Mouse (Mus musculus): ENCODE measurements at regions not wholly inside any gene's neighbourhood (a gene's known extent, or its start where the extent isn't known, plus 50 kb on each side); places are given as distances from the start of the nearest gene placed in this dataset.

GRCm38 (mm10) chr4:11882666-11883065 lies 98.4 kb downstream of the Gm10604 start:
- 71% methylated on average over 3 of the region's 3 CpGs for WGBS (ENCODE audit: insufficient replicate concordance)
- Histone ChIP-seq H3K36me3 (no peaks in the 10 kb centered on the region), H3K4me3 (no peak overlapping the region), H3K27me3 (replicated peaks) (no peaks in the 10 kb centered on the region), H3K9me3 (replicated peaks) (no peaks in the 10 kb centered on the region), H3K4me1 (peaks cover 14% of the 10 kb centered on the region), H3K4me2 (no peak overlapping the region), H3K27ac (no peak overlapping the region), H3K9ac (no peak overlapping the region)
- ATAC-seq = no peak

- no peaks in the 10 kb centered on the region for H3K27me3 ChIP-seq (replicated peaks)
- no peak overlapping the region for H3K4me3 ChIP-seq
- H3K27ac ChIP-seq = no peak overlapping the region
- H3K9ac ChIP-seq = no peak overlapping the region
- H3K4me2 ChIP-seq = no peak overlapping the region
- H3K4me1 ChIP-seq = peaks cover 31% of the 10 kb centered on the region
- no peak for ATAC-seq
- no peaks in the 10 kb centered on the region for H3K9me3 ChIP-seq (replicated peaks)
- 51% methylated on average over 6 of the region's 6 CpGs for WGBS (ENCODE audit: insufficient replicate concordance)
- H3K36me3 ChIP-seq = no peaks in the 10 kb centered on the region
Observed at GRCm38 (mm10) chr4:11878638-11879037, 102.4 kb downstream of the Gm10604 start.

GRCm38 (mm10) chr4:11877945-11878344 lies 103.1 kb downstream of the Gm10604 start:
- WGBS (ENCODE audit: insufficient replicate concordance) = 32% methylated on average over 4 of the region's 4 CpGs
- ATAC-seq = 0 out of 2 replicates have a peak, but pooled peaks have one; percentile 40
- no peak overlapping the region for H3K9ac ChIP-seq
- no peak overlapping the region for H3K27ac ChIP-seq
- H3K36me3 ChIP-seq = no peaks in the 10 kb centered on the region
- peaks cover 29% of the 10 kb centered on the region for H3K4me1 ChIP-seq
- H3K4me2 ChIP-seq = no peak overlapping the region
- no peak overlapping the region for H3K4me3 ChIP-seq
- no peaks in the 10 kb centered on the region for H3K9me3 ChIP-seq (replicated peaks)
- no peaks in the 10 kb centered on the region for H3K27me3 ChIP-seq (replicated peaks)

- Histone ChIP-seq H3K9me3 (replicated peaks) (no peaks in the 10 kb centered on the region), H3K27me3 (replicated peaks) (no peaks in the 10 kb centered on the region), H3K4me1 (peaks cover 29% of the 10 kb centered on the region), H3K4me2 (no peak overlapping the region), H3K27ac (no peak overlapping the region), H3K9ac (no peak overlapping the region), H3K4me3 (no peak overlapping the region), H3K36me3 (no peaks in the 10 kb centered on the region)
- WGBS (ENCODE audit: insufficient replicate concordance) = 41% methylated on average over 1 of the region's 1 CpGs
- no peak for ATAC-seq
Observed at GRCm38 (mm10) chr4:11876009-11876408, 105.1 kb downstream of the Gm10604 start.

GRCm38 (mm10) chr4:11874586-11875264 lies 106.3 kb downstream of the Gm10604 start:
- WGBS (ENCODE audit: insufficient replicate concordance) = 54% methylated on average over 4 of the region's 4 CpGs
- no peak overlapping the region for H3K4me3 ChIP-seq
- peaks cover 31% of the 10 kb centered on the region for H3K4me1 ChIP-seq
- H3K36me3 ChIP-seq = no peaks in the 10 kb centered on the region
- H3K9me3 ChIP-seq (replicated peaks) = no peaks in the 10 kb centered on the region
- H3K4me2 ChIP-seq = no peak overlapping the region
- H3K27me3 ChIP-seq (replicated peaks) = no peaks in the 10 kb centered on the region
- no peak overlapping the region for H3K9ac ChIP-seq
- ATAC-seq = peak; percentile 40; the same call in 1 of the 2 replicates
- H3K27ac ChIP-seq = no peak overlapping the region

GRCm38 (mm10) chr4:11872036-11872435 lies 109.0 kb downstream of the Gm10604 start:
- no peaks in the 10 kb centered on the region for H3K27me3 ChIP-seq (replicated peaks)
- H3K27ac ChIP-seq = no peak overlapping the region
- peaks cover 15% of the 10 kb centered on the region for H3K4me1 ChIP-seq
- H3K9ac ChIP-seq = no peak overlapping the region
- H3K4me3 ChIP-seq = no peak overlapping the region
- no peaks in the 10 kb centered on the region for H3K9me3 ChIP-seq (replicated peaks)
- no peak overlapping the region for H3K4me2 ChIP-seq
- no peaks in the 10 kb centered on the region for H3K36me3 ChIP-seq
- WGBS (ENCODE audit: insufficient replicate concordance) = 70% methylated on average over 3 of the region's 3 CpGs
- ATAC-seq = no peak

- H3K27me3 ChIP-seq (replicated peaks) = no peaks in the 10 kb centered on the region
- H3K9me3 ChIP-seq (replicated peaks) = no peaks in the 10 kb centered on the region
- no peak overlapping the region for H3K27ac ChIP-seq
- peaks cover 5% of the 10 kb centered on the region; the same call in 1 of the 2 replicates for H3K4me1 ChIP-seq
- ATAC-seq = no peak
- H3K4me2 ChIP-seq = no peak overlapping the region
- no peaks in the 10 kb centered on the region for H3K36me3 ChIP-seq
- H3K4me3 ChIP-seq = no peak overlapping the region
- H3K9ac ChIP-seq = no peak overlapping the region
- 63% methylated on average over 5 of the region's 5 CpGs for WGBS (ENCODE audit: insufficient replicate concordance)
Observed at GRCm38 (mm10) chr4:11869721-11870120, 111.3 kb downstream of the Gm10604 start.

GRCm38 (mm10) chr4:11868565-11868964 lies 112.5 kb downstream of the Gm10604 start:
- Histone ChIP-seq H3K27me3 (replicated peaks) (no peaks in the 10 kb centered on the region), H3K9ac (no peak overlapping the region), H3K36me3 (no peaks in the 10 kb centered on the region), H3K4me3 (no peak overlapping the region), H3K4me2 (no peak overlapping the region), H3K27ac (no peak overlapping the region), H3K4me1 (peaks cover 5% of the 10 kb centered on the region; the same call in 1 of the 2 replicates), H3K9me3 (replicated peaks) (no peaks in the 10 kb centered on the region)
- 48% methylated on average over 1 of the region's 1 CpGs for WGBS (ENCODE audit: insufficient replicate concordance)
- ATAC-seq = no peak; the same call in 1 of the 2 replicates
